Mouse (Mus musculus) thymus, adult 2 months (tissue): ENCODE data around the gene Usf3. TPM values are rescaled to one million over a fixed set of nuclear protein-coding genes. Genes with fewer than 3 reads are reported as not detected.

Source experiments
- DNase-seq: peaks from one replicate; pipeline ENCODE4 v3.0.0; 2021
- H3K27ac ChIP-seq: fragments of 200-500 bp; 2 replicates; pipeline ENCODE4 v1.5.1; 2012; ENCODE audit warnings: low read length, control low read depth; ENCODE audit not compliant: control insufficient read depth, insufficient read depth
- H3K27me3 ChIP-seq: fragments of 200-500 bp; 2 replicates; pipeline ENCODE4 v1.6.1; 2012; ENCODE audit warnings: mild to moderate bottlenecking, low read length, moderate library complexity, mixed read lengths; ENCODE audit not compliant: control insufficient read depth, insufficient read depth
- H3K36me3 ChIP-seq: fragments of 200-500 bp; 2 replicates; pipeline ENCODE4 v1.6.1; 2012; ENCODE audit warnings: mild to moderate bottlenecking, low read length, moderate library complexity; ENCODE audit not compliant: control insufficient read depth, insufficient read depth
- H3K4me1 ChIP-seq: fragments of 200-500 bp; replicated peaks from 2 replicates; pipeline ENCODE4 v1.6.1; 2012; ENCODE audit warnings: low read length; ENCODE audit not compliant: control insufficient read depth, insufficient read depth
- H3K4me3 ChIP-seq: fragments of 200-500 bp; 2 replicates; pipeline ENCODE4 v1.5.1; 2012; ENCODE audit warnings: mild to moderate bottlenecking, low read length, control low read depth, moderate library complexity; ENCODE audit not compliant: control insufficient read depth, insufficient read depth
- CTCF ChIP-seq: fragments of 200-500 bp; IDR thresholded peaks from 2 replicates; pipeline ENCODE4 v1.5.1; 2012; ENCODE audit warnings: mild to moderate bottlenecking, control low read depth, low read length, moderate library complexity, borderline replicate concordance; ENCODE audit not compliant: control insufficient read depth, poor library complexity, insufficient read depth; ENCODE audit errors: extremely low read depth
- POLR2A ChIP-seq: fragments of 200-500 bp; IDR thresholded peaks from 2 replicates; pipeline ENCODE4 v1.6.1; 2012; ENCODE audit warnings: mild to moderate bottlenecking, low read length, control low read depth, moderate library complexity; ENCODE audit not compliant: control insufficient read depth, poor library complexity, insufficient read depth; ENCODE audit errors: extremely low read depth
- WGBS: fragments of 180-500 bp; shearing (Covaris S2); methylation state at CpG from one replicate; pipeline ENCODE4 v1.1.7; 2018; 5-methylcytosine and 5-hydroxymethylcytosine counted together
- polyA plus RNA-seq: library from polyadenylated mRNA; depleted of rRNA; stranded (reverse); fragments of >200 nt; gene quantifications from 2 replicates; pipeline ENCODE4 v1.2.3, GENCODE M21; 2012

Gene Usf3
- polyA plus RNA-seq, 1 experiment: 12.7 TPM

GRCm38 (mm10) chr16:44205973-44206372 lies 32.9 kb downstream of the Usf3 start:
- Histone ChIP-seq H3K27me3 (no peaks in the 10 kb centered on the region), H3K4me3 (no peak overlapping the region), H3K36me3 (peaks cover 18% of the 10 kb centered on the region), H3K4me1 (no peaks in the 10 kb centered on the region), H3K27ac (no peak overlapping the region)
- DNase-seq: no peak
- no peak for TF ChIP-seq POLR2A
- TF ChIP-seq CTCF: no peak
- WGBS: 95% methylated on average over 8 of the region's 8 CpGs

GRCm38 (mm10) chr16:44210156-44211053 lies 37.4 kb downstream of the Usf3 start:
- peaks cover 18% of the 10 kb centered on the region for H3K36me3 ChIP-seq
- H3K27ac ChIP-seq: no peak overlapping the region

GRCm38 (mm10) chr16:44211054-44211414 lies 38.0 kb downstream of the Usf3 start:
- no peak overlapping the region for H3K27ac ChIP-seq
- TF ChIP-seq CTCF (no peak), POLR2A (no peak)
- peaks cover 12% of the 10 kb centered on the region for H3K36me3 ChIP-seq
- 97% methylated on average over 1 of the region's 1 CpGs for WGBS
- H3K27me3 ChIP-seq: no peaks in the 10 kb centered on the region
- H3K4me1 ChIP-seq: no peaks in the 10 kb centered on the region
- no peak for DNase-seq
- no peak overlapping the region for H3K4me3 ChIP-seq

More at GRCm38 (mm10) chr16:44210156-44211053, 37.4 kb downstream of the Usf3 start:
- DNase-seq: no peak
- TF ChIP-seq POLR2A: no peak
- no peak for TF ChIP-seq CTCF
- WGBS: 92% methylated on average over 10 of the region's 10 CpGs
- Histone ChIP-seq H3K27me3 (no peaks in the 10 kb centered on the region), H3K4me1 (no peaks in the 10 kb centered on the region), H3K4me3 (no peak overlapping the region)

- TF ChIP-seq CTCF (no peak), POLR2A (no peak)
- no peak overlapping the region for H3K27ac ChIP-seq
- no peaks in the 10 kb centered on the region for H3K27me3 ChIP-seq
- WGBS: 95% methylated on average over 7 of the region's 7 CpGs
- H3K36me3 ChIP-seq: peaks cover 11% of the 10 kb centered on the region
- H3K4me1 ChIP-seq: no peaks in the 10 kb centered on the region
- H3K4me3 ChIP-seq: no peak overlapping the region
- DNase-seq: no peak
These were observed 39.7 kb downstream of the Usf3 start for GRCm38 (mm10) chr16:44212703-44213102.

- no peak for DNase-seq
- Histone ChIP-seq H3K36me3 (peaks cover 7% of the 10 kb centered on the region), H3K4me3 (no peak overlapping the region), H3K4me1 (no peaks in the 10 kb centered on the region), H3K27ac (no peak overlapping the region), H3K27me3 (no peaks in the 10 kb centered on the region)
- 98% methylated on average over 9 of the region's 9 CpGs for WGBS
- TF ChIP-seq CTCF (no peak), POLR2A (no peak)
These were observed 42.5 kb downstream of the Usf3 start for GRCm38 (mm10) chr16:44215513-44215912.

GRCm38 (mm10) chr16:44216417-44216816 lies 43.4 kb downstream of the Usf3 start:
- H3K27ac ChIP-seq: no peak overlapping the region
- TF ChIP-seq CTCF (no peak), POLR2A (no peak)
- H3K27me3 ChIP-seq: no peaks in the 10 kb centered on the region
- DNase-seq: no peak
- H3K4me3 ChIP-seq: no peak overlapping the region
- peaks cover 7% of the 10 kb centered on the region for H3K36me3 ChIP-seq
- 95% methylated on average over 7 of the region's 7 CpGs for WGBS
- peaks cover under 1% of the 10 kb centered on the region; the same call in 1 of the 2 replicates for H3K4me1 ChIP-seq
